Mouse (Mus musculus) lung, embryonic 15.5 days (tissue): ENCODE data around the gene Nrbf2. TPM values are rescaled to one million over a fixed set of nuclear protein-coding genes. Genes with fewer than 3 reads are reported as not detected.

Experiments used
- ATAC-seq: fragments of 200-750 bp; cut with Nextera tagmentation; 2 replicates; pipeline ENCODE4 v1.8.0; 2017; ENCODE audit warnings: moderate number of reproducible peaks, borderline replicate concordance; ENCODE audit not compliant: low FRiP score, low TSS enrichment; ENCODE audit errors: extremely low read depth
- H3K27ac ChIP-seq: fragments of 300-500 bp; sonication (generic); 2 replicates; pipeline ENCODE4 v1.5.1; 2015; ENCODE audit warnings: moderate library complexity, mild to moderate bottlenecking, inconsistent platforms
- H3K27me3 ChIP-seq: fragments of 300-500 bp; sonication (generic); 2 replicates; pipeline ENCODE4 v1.6.1; 2015; ENCODE audit warnings: inconsistent platforms
- H3K36me3 ChIP-seq: fragments of 300-500 bp; sonication (generic); 2 replicates; pipeline ENCODE4 v1.6.1; 2015; ENCODE audit warnings: inconsistent platforms
- H3K4me1 ChIP-seq: fragments of 300-500 bp; sonication (generic); 2 replicates; pipeline ENCODE4 v1.6.1; 2015; ENCODE audit warnings: inconsistent platforms
- H3K4me2 ChIP-seq: fragments of 300-500 bp; sonication (generic); 2 replicates; pipeline ENCODE4 v1.6.1; 2015; ENCODE audit warnings: inconsistent platforms, mild to moderate bottlenecking, moderate library complexity
- H3K4me3 ChIP-seq: fragments of 300-500 bp; sonication (generic); 2 replicates; pipeline ENCODE4 v1.5.1; 2015; ENCODE audit warnings: mild to moderate bottlenecking, inconsistent platforms
- H3K9ac ChIP-seq: fragments of 300-500 bp; sonication (generic); 2 replicates; pipeline ENCODE4 v1.6.1; 2015; ENCODE audit warnings: inconsistent platforms
- H3K9me3 ChIP-seq: fragments of 300-500 bp; sonication (generic); 2 replicates; pipeline ENCODE4 v1.6.1; 2016; ENCODE audit warnings: inconsistent platforms
- WGBS: fragments of 180-500 bp; shearing (Covaris S2); methylation state at CpG from one replicate; pipeline ENCODE4 v1.1.7; 2015; 5-methylcytosine and 5-hydroxymethylcytosine counted together
- polyA plus RNA-seq: library from polyadenylated mRNA; unstranded; fragments of >200 nt; fragmentation: Nextera tagmentation; extraction: Ambion mirVana; gene quantifications from 2 replicates; pipeline ENCODE4 v1.2.1, GENCODE M21; 2015

The Nrbf2 gene
- polyA plus RNA-seq, 1 experiment from 2014 or later: 34.4 TPM

DNA sequence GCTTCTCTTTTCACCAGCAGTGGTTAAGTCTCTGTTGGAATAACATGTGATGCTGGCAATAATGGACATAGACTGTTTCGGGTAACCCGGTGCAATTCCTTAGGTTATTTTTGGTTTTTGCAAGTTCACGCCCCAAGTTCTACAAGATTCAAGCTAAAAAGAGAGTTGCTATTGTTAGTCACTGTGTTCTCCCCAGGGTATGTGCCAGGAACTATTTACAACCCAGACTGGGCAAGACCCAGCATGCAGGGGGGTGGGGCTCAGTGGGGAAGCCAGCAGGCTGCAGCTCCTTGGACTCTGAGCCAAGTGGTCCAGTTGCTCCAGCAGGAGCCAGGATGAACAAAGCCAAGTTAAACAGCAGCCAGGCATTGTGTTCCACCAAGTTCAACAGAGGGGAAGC lies 2.8 kb upstream of the Nrbf2 start:
- no peak for ATAC-seq
- H3K9ac ChIP-seq: no peak overlapping the region
- peak overlapping the region; percentile 35 for H3K27ac ChIP-seq
- H3K4me1 ChIP-seq: peaks cover 15% of the 10 kb centered on the region
- no peaks in the 10 kb centered on the region for H3K27me3 ChIP-seq
- H3K4me3 ChIP-seq: no peak overlapping the region
- 76% methylated on average over 3 of the region's 3 CpGs for WGBS
- no peaks in the 10 kb centered on the region for H3K36me3 ChIP-seq
- H3K4me2 ChIP-seq: no peak overlapping the region
- H3K9me3 ChIP-seq: no peaks in the 10 kb centered on the region

DNA sequence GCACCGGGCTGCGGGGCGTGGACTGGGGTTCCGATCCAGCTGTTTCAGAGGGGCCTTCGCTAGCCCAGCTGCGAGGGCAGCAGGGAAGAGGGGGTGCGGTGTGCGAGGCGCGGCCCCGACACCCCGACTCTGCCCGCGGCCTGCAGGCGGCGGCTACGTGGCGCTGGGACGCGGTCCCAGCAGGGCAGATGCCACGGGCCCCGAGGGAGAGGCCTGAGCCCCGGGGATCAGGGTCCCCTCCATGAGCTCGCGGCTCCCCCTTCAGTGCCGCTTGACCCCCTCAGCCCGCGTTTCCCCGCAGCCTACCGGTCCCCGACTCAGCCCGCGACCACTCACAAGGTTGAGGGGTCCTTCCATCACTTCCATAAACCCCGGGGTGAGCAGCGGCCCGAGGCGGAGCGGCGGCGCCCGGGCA lies 337 bp downstream of the Nrbf2 start:
- peak overlapping the region; percentile 96 for H3K4me3 ChIP-seq
- no peaks in the 10 kb centered on the region for H3K9me3 ChIP-seq
- no peaks in the 10 kb centered on the region for H3K27me3 ChIP-seq
- H3K4me2 ChIP-seq: peak overlapping the region; percentile 84
- H3K27ac ChIP-seq: peak overlapping the region; percentile 82
- peak; percentile 64 for ATAC-seq
- under 1% methylated on average over 41 of the region's 41 CpGs for WGBS
- H3K36me3 ChIP-seq: no peaks in the 10 kb centered on the region
- H3K9ac ChIP-seq: peak overlapping the region; percentile 89
- H3K4me1 ChIP-seq: peaks cover 24% of the 10 kb centered on the region

DNA sequence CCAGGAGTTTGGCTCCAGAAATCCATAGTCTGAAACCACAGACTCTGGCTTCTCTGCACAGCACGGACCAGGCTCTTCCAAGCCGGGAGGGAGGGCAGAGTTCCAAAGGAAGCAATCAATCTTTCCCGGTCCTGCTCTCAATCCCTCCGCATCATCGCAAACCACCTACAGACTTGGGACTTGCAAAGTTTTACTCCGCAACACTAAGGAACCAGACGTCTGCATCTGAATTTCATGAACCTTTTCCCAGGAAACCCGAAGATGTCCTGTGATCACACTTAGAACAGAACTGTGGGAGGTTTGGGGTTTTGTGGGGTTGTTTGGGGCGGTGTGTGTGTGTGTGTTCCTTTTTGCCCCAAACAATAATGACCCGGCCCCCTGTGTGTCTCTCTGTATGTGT lies 794 bp downstream of the Nrbf2 start:
- Histone ChIP-seq H3K9me3 (no peaks in the 10 kb centered on the region), H3K27me3 (no peaks in the 10 kb centered on the region), H3K4me2 (peak overlapping the region; percentile 84), H3K9ac (peak overlapping the region; percentile 89), H3K36me3 (no peaks in the 10 kb centered on the region), H3K4me1 (peaks cover 24% of the 10 kb centered on the region), H3K27ac (peak overlapping the region; percentile 82), H3K4me3 (peak overlapping the region; percentile 96)
- ATAC-seq: no peak
- 1% methylated on average over 10 of the region's 10 CpGs for WGBS

DNA sequence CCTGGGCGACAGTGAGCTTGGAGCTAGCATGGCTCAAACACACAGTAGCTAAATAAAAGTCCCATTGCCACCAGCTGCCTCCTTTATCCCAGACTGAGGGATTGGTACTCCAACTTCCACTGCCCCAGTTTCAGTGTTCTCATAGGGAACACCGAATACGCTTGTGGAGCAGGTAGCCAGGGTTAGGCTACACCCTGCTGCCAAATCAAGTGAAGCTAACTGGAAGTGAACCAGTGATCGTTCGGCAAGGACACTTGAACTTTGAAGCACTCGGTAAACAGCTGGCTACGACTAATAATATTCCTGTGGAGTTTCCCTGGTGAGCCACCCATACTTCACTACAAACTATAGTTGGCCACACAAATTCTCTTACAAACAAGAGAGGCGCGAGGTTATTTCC lies 1.6 kb downstream of the Nrbf2 start:
- Histone ChIP-seq H3K27ac (no peak overlapping the region), H3K27me3 (no peaks in the 10 kb centered on the region), H3K36me3 (no peaks in the 10 kb centered on the region), H3K4me1 (peaks cover 24% of the 10 kb centered on the region), H3K9ac (no peak overlapping the region), H3K4me3 (peak overlapping the region; percentile 96), H3K9me3 (no peaks in the 10 kb centered on the region), H3K4me2 (peak overlapping the region; percentile 84)
- whole genome bisulfite sequencing: 64% methylated on average over 9 of the region's 9 CpGs
- ATAC-seq: no peak

DNA sequence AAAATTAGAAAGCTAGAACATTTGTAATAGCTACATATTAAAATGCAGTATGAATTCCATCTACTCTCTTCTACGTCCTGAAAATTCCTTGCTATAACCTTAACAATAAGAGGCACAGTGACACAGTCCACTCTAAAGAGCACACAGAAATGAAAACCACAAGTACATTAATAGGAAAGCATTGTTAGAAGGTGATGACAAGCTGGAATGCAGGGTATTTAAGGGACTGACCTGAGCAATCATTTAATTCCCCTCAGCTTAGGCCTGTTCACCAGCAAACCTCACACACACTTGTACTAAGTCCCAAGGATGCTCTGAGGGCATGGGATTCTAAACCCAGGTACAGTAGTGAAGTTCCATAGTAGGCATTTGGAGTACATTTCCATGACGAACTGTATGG lies 2.6 kb downstream of the Nrbf2 start:
- Histone ChIP-seq H3K9me3 (no peaks in the 10 kb centered on the region), H3K27ac (no peak overlapping the region), H3K4me1 (peaks cover 24% of the 10 kb centered on the region), H3K36me3 (no peaks in the 10 kb centered on the region), H3K9ac (no peak overlapping the region), H3K4me3 (no peak overlapping the region), H3K4me2 (no peak overlapping the region), H3K27me3 (no peaks in the 10 kb centered on the region)
- ATAC-seq: no peak
- 62% methylated on average over 2 of the region's 2 CpGs for WGBS

DNA sequence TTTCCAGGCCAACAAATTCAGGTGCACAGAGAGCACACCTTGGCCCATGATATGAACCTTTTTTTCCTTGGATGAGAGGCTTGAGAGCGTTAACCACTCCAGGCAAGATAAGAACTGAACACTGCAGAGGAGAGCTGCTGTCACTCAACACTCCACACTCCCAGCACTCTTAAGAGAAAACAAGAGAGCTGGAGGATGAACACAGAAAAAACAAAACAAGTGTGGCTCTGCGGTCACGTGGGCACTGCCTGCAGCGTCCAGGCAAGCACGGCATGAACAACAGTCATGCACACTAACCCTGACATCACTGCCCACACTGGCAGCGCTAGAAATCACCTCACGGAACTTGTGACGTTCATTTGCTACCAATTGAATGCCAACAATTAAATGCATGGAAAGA lies 3.3 kb downstream of the Nrbf2 start:
- Histone ChIP-seq H3K27ac (no peak overlapping the region), H3K4me2 (no peak overlapping the region), H3K9me3 (no peaks in the 10 kb centered on the region), H3K4me3 (no peak overlapping the region), H3K27me3 (no peaks in the 10 kb centered on the region), H3K4me1 (peaks cover 24% of the 10 kb centered on the region), H3K36me3 (no peaks in the 10 kb centered on the region), H3K9ac (no peak overlapping the region)
- ATAC-seq: no peak
- 53% methylated on average over 8 of the region's 8 CpGs for WGBS

DNA sequence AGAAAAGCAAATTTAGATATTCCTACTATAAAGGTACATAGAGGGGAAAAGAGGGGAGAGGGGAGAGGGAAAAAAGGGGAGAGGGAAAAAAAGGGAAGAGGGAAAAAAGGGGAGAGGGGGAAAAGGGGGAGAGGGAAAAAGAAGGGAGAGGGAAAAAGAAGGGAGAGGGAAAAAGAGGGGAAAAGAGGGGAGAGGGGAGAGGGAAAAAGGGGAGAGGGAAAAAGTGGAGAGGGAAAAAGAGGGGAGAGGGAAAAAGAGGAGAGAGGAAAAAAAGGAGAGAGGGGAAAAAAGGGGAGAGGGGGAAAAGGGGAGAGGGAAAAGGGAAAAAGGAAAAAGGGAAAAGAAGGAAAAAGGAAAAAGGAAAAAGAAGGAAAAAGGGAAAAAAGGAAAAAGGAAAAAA lies 9.2 kb downstream of the Nrbf2 start:
- H3K9ac ChIP-seq: no peak overlapping the region
- no peak for ATAC-seq
- no peaks in the 10 kb centered on the region for H3K4me1 ChIP-seq
- H3K4me3 ChIP-seq: no peak overlapping the region
- H3K4me2 ChIP-seq: no peak overlapping the region
- H3K9me3 ChIP-seq: no peaks in the 10 kb centered on the region
- peaks cover 19% of the 10 kb centered on the region; the same call in 1 of the 2 replicates for H3K36me3 ChIP-seq
- no peaks in the 10 kb centered on the region for H3K27me3 ChIP-seq
- H3K27ac ChIP-seq: no peak overlapping the region

DNA sequence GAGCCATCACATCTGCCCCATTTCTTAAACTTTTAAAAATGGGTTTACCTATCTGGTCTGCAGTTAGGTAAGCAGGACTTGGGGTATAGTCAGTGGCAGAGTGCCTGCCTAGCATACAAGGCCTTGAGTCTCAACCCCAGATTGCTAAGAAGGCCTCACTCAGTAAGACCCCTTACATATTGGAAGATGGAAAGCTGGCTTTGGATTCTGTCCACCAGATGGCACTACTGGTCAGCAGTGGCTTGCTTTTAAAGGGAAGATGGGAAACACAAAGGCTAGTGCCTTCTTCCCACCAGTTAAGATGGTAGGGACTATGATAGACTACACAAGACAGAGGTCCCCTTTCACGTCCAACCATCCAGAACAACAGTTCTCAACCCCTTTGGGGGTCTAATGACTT lies 20.3 kb downstream of the Nrbf2 start:
- H3K9me3 ChIP-seq: no peaks in the 10 kb centered on the region
- H3K4me3 ChIP-seq: no peak overlapping the region
- H3K27me3 ChIP-seq: no peaks in the 10 kb centered on the region
- WGBS: 50% methylated on average over 1 of the region's 1 CpGs
- no peaks in the 10 kb centered on the region for H3K4me1 ChIP-seq
- no peak for ATAC-seq
- no peak overlapping the region for H3K4me2 ChIP-seq
- no peak overlapping the region for H3K27ac ChIP-seq
- peaks cover 26% of the 10 kb centered on the region for H3K36me3 ChIP-seq
- H3K9ac ChIP-seq: no peak overlapping the region

DNA sequence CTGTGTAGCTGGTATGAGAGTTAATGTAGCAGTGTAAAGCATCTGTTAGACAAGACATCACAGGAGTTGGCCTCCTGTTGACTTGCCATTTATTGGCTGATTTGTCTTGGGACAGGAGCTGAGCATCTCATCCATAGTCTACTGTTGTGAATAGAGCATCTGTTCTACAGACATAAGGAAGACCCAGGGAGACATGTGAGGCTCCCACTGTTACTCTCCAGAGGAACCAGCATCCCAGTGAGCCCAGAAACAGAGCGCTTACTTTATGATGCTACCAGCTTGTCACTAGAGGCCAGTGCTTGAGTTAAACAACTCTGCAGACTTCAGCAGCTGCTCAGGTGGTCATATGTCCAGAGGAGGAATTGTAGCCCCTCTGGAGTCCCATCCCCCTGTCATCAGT lies 32.0 kb downstream of the Nrbf2 start:
- Histone ChIP-seq H3K4me3 (no peak overlapping the region), H3K4me2 (no peak overlapping the region), H3K36me3 (peaks cover 43% of the 10 kb centered on the region), H3K27me3 (no peaks in the 10 kb centered on the region), H3K9me3 (no peaks in the 10 kb centered on the region), H3K4me1 (no peaks in the 10 kb centered on the region), H3K27ac (no peak overlapping the region), H3K9ac (no peak overlapping the region)
- WGBS: 97% methylated on average over 1 of the region's 1 CpGs
- ATAC-seq: no peak

DNA sequence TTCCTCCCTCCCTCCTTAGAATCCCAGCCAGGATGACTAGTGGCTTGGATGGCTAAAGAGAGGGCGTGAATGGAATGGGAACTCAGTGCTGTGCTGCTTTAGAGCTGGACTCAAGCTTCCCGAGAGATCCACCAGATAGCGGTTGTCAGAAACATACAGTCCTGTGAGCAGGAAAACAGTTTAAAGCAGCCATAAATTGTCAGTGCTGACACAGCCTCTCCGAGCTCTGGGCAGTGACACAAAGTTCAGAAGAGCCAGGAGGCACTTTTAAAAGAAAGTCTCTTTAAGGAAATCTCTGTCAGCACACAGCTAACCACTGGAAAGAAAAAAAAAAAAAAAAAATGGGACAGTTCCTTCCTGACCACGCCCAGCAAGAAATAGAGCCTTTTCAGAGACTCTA lies 32.8 kb downstream of the Nrbf2 start:
- peaks cover 42% of the 10 kb centered on the region for H3K36me3 ChIP-seq

DNA sequence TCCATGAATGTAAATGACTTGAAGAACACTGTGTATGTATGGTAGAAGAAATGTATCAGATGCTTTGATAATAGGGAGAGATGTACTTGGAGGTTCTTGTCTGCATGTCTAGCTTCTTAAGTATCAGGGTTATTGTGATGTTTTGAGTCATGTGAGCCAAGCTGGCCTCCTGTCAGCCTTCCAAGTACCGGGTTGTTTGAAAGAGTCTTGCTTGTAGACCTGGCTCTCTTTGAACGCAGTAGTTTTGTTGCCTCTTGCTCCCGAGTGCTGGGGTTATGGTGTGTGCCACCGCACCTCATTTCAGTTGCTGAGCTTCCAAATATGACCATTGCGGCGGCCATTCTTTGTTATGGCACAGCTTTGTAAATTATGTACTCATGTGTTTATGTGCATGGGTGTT lies 34.3 kb downstream of the Nrbf2 start:
- WGBS: 90% methylated on average over 6 of the region's 6 CpGs
- Histone ChIP-seq H3K36me3 (peaks cover 45% of the 10 kb centered on the region), H3K9me3 (no peaks in the 10 kb centered on the region), H3K27me3 (no peaks in the 10 kb centered on the region), H3K4me2 (no peak overlapping the region), H3K4me1 (no peaks in the 10 kb centered on the region), H3K9ac (no peak overlapping the region), H3K27ac (no peak overlapping the region), H3K4me3 (no peak overlapping the region)
- no peak for ATAC-seq

More for the DNA sequence above, 32.8 kb downstream of the Nrbf2 start:
- no peak overlapping the region for H3K9ac ChIP-seq
- ATAC-seq: no peak
- H3K27me3 ChIP-seq: no peaks in the 10 kb centered on the region
- no peak overlapping the region for H3K4me3 ChIP-seq
- no peak overlapping the region for H3K27ac ChIP-seq
- H3K4me1 ChIP-seq: no peaks in the 10 kb centered on the region
- no peak overlapping the region for H3K4me2 ChIP-seq
- H3K9me3 ChIP-seq: no peaks in the 10 kb centered on the region
- WGBS: 67% methylated on average over 5 of the region's 5 CpGs

DNA sequence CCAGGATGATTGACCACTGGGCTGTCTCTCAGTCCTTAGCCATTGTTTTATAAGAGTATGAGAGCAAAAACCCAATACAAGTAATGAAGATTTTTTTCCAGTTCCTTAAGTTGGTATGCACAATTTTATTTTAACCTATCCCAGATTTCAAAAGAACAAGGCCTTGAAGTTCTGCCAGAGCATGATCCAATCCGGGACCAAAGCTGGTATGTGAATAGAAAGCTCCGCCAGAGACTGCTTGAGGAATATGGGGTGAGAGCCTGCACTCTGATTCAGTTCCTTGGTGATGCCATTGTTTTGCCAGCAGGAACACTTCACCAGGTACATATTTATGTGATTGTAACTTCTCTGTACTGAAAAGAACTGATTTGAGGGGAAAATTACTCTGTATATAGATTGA lies 35.6 kb downstream of the Nrbf2 start:
- Histone ChIP-seq H3K27me3 (no peaks in the 10 kb centered on the region), H3K4me3 (no peak overlapping the region), H3K4me1 (no peaks in the 10 kb centered on the region), H3K27ac (no peak overlapping the region), H3K4me2 (no peak overlapping the region), H3K9ac (no peak overlapping the region), H3K9me3 (no peaks in the 10 kb centered on the region), H3K36me3 (peaks cover 47% of the 10 kb centered on the region)
- ATAC-seq: no peak
- WGBS: 70% methylated on average over 2 of the region's 2 CpGs

DNA sequence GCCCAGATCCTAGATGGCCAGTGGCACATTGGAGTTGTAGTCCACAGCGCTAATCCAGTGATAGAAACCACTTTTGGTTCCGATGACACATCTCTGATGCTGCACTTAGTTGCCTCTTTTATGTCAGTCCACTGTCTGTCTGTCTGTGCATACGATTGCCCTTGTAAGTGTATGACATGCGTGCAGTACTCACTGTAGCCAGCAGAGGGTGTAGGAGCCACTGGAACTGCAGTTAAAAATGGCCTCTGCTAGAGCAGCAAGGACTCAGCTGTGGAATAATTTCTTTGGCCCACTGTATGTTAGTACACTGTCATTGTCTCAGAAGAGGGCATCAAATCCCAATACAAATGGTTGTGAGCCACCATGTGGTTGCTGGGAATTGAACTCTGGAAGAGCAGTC lies 38.0 kb downstream of the Nrbf2 start:
- Histone ChIP-seq H3K27ac (no peak overlapping the region), H3K9ac (no peak overlapping the region), H3K4me3 (no peak overlapping the region), H3K27me3 (no peaks in the 10 kb centered on the region), H3K9me3 (no peaks in the 10 kb centered on the region), H3K36me3 (peaks cover 42% of the 10 kb centered on the region), H3K4me1 (no peaks in the 10 kb centered on the region), H3K4me2 (no peak overlapping the region)
- ATAC-seq: no peak
- 93% methylated on average over 4 of the region's 4 CpGs for WGBS
